Mouse (Mus musculus) neural tube, embryonic 12.5 days (tissue): ENCODE data around the gene Tbc1d5. TPM values are rescaled to one million over a fixed set of nuclear protein-coding genes. Genes with fewer than 3 reads are reported as not detected.
A peak's percentile ranks its signal among the peaks of the same experiment; 100 is the strongest.
"Not testable (repeated sequence)": the region's sequence is repeated elsewhere in the genome, so short reads cannot be mapped to it uniquely, and the experiment has no call there.

Experiments used
- ATAC-seq: fragments of 200-750 bp; cut with Nextera tagmentation; 2 replicates; pipeline ENCODE4 v1.8.0; 2017; ENCODE audit warnings: low read depth, mild to moderate bottlenecking, moderate TSS enrichment, moderate library complexity; ENCODE audit not compliant: low FRiP score
- H3K27ac ChIP-seq: fragments of 300-500 bp; sonication (generic); 2 replicates; pipeline ENCODE4 v1.5.1; 2016
- H3K27me3 ChIP-seq: fragments of 300-500 bp; sonication (generic); replicated peaks from 2 replicates; pipeline ENCODE4 v1.6.1; 2016; ENCODE audit warnings: mild to moderate bottlenecking
- H3K36me3 ChIP-seq: fragments of 300-500 bp; sonication (generic); 2 replicates; pipeline ENCODE4 v1.6.1; 2016; ENCODE audit warnings: mild to moderate bottlenecking
- H3K4me1 ChIP-seq: fragments of 300-500 bp; sonication (generic); 2 replicates; pipeline ENCODE4 v1.6.1; 2016
- H3K4me2 ChIP-seq: fragments of 300-500 bp; sonication (generic); replicated peaks from 2 replicates; pipeline ENCODE4 v1.6.1; 2016; ENCODE audit warnings: mild to moderate bottlenecking
- H3K4me3 ChIP-seq: fragments of 300-500 bp; sonication (generic); 2 replicates; pipeline ENCODE4 v1.5.1; 2016
- H3K9ac ChIP-seq: fragments of 300-500 bp; sonication (generic); 2 replicates; pipeline ENCODE4 v1.6.1; 2016; ENCODE audit warnings: mild to moderate bottlenecking
- H3K9me3 ChIP-seq: fragments of 300-500 bp; sonication (generic); 2 replicates; pipeline ENCODE4 v1.6.1; 2016; ENCODE audit warnings: mild to moderate bottlenecking
- WGBS: fragments of 180-500 bp; shearing (Covaris S2); methylation state at CpG from one replicate; pipeline ENCODE4 v1.1.7; 2016; 5-methylcytosine and 5-hydroxymethylcytosine counted together
- polyA plus RNA-seq: library from polyadenylated mRNA; unstranded; fragments of >200 nt; fragmentation: Nextera tagmentation; extraction: Ambion mirVana; gene quantifications from 2 replicates; pipeline ENCODE4 v1.2.1, GENCODE M21; 2016

Gene Tbc1d5
- polyA plus RNA-seq, 1 experiment from 2014 or later, result 10.6 TPM

GRCm38 (mm10) chr17:50735382-50735954 lies 443.7 kb downstream of the Tbc1d5 start:
- 0 out of 2 replicates have a peak, but pooled peaks cover 4% of the 10 kb centered on the region for H3K36me3 ChIP-seq
- no peak overlapping the region for H3K9ac ChIP-seq
- no peaks in the 10 kb centered on the region for H3K4me1 ChIP-seq
- H3K9me3 ChIP-seq, result no peaks in the 10 kb centered on the region
- no peak for ATAC-seq
- H3K4me2 ChIP-seq, result no peak overlapping the region
- WGBS, result 91% methylated on average over 4 of the region's 4 CpGs
- no peak overlapping the region for H3K27ac ChIP-seq
- H3K4me3 ChIP-seq, result no peak overlapping the region
- H3K27me3 ChIP-seq, result no peaks in the 10 kb centered on the region

DNA sequence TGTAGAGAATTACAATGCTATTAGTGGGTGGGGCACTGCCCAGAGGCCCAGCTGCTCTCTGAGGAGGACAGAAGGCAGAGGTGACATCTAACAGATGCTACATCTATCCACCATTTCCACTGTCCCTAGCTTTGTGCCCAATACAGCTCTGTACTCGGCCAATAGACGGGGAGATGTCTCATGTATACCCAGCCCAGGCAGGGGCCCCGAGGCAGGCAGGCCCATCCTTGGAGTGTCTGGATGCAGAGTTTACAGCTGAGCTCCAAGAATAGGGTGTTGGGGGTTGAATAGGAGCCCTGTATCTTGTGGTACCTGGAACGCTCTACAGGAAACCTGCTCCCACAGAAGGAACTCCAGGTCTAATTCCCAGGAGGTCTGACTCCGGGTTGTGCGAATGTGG lies 444.4 kb downstream of the Tbc1d5 start:
- H3K27ac ChIP-seq, result no peak overlapping the region
- no peak for ATAC-seq
- 0 out of 2 replicates have a peak, but pooled peaks cover 4% of the 10 kb centered on the region for H3K36me3 ChIP-seq
- H3K4me1 ChIP-seq, result no peaks in the 10 kb centered on the region
- H3K4me3 ChIP-seq, result no peak overlapping the region
- no peak overlapping the region for H3K4me2 ChIP-seq
- H3K9me3 ChIP-seq, result no peaks in the 10 kb centered on the region
- no peak overlapping the region for H3K9ac ChIP-seq
- no peaks in the 10 kb centered on the region for H3K27me3 ChIP-seq
- 83% methylated on average over 6 of the region's 6 CpGs for WGBS

- no peak for ATAC-seq
- Histone ChIP-seq H3K4me2 (no peak overlapping the region), H3K36me3 (0 out of 2 replicates have a peak, but pooled peaks cover 4% of the 10 kb centered on the region), H3K9ac (no peak overlapping the region), H3K27me3 (no peaks in the 10 kb centered on the region), H3K9me3 (no peaks in the 10 kb centered on the region), H3K4me1 (no peaks in the 10 kb centered on the region), H3K27ac (no peak overlapping the region), H3K4me3 (no peak overlapping the region)
- 92% methylated on average over 7 of the region's 7 CpGs for WGBS
Measured at GRCm38 (mm10) chr17:50733390-50733789, 445.8 kb downstream of the Tbc1d5 start.

- no peaks in the 10 kb centered on the region for H3K27me3 ChIP-seq
- no peak overlapping the region for H3K4me3 ChIP-seq
- H3K27ac ChIP-seq, result no peak overlapping the region
- H3K4me2 ChIP-seq, result no peak overlapping the region
- 92% methylated on average over 5 of the region's 5 CpGs for WGBS
- no peak overlapping the region for H3K9ac ChIP-seq
- H3K4me1 ChIP-seq, result no peaks in the 10 kb centered on the region
- H3K9me3 ChIP-seq, result no peaks in the 10 kb centered on the region
- no peak for ATAC-seq
- 0 out of 2 replicates have a peak, but pooled peaks cover 4% of the 10 kb centered on the region for H3K36me3 ChIP-seq
Measured at GRCm38 (mm10) chr17:50731876-50732275, 447.3 kb downstream of the Tbc1d5 start.

- no peak for ATAC-seq
- Histone ChIP-seq H3K9me3 (no peaks in the 10 kb centered on the region), H3K4me1 (no peaks in the 10 kb centered on the region), H3K4me3 (no peak overlapping the region), H3K27ac (no peak overlapping the region), H3K36me3 (0 out of 2 replicates have a peak, but pooled peaks cover 4% of the 10 kb centered on the region), H3K4me2 (no peak overlapping the region), H3K27me3 (no peaks in the 10 kb centered on the region), H3K9ac (no peak overlapping the region)
- WGBS, result 87% methylated on average over 2 of the region's 2 CpGs
Measured at GRCm38 (mm10) chr17:50730896-50731295, 448.3 kb downstream of the Tbc1d5 start.

DNA sequence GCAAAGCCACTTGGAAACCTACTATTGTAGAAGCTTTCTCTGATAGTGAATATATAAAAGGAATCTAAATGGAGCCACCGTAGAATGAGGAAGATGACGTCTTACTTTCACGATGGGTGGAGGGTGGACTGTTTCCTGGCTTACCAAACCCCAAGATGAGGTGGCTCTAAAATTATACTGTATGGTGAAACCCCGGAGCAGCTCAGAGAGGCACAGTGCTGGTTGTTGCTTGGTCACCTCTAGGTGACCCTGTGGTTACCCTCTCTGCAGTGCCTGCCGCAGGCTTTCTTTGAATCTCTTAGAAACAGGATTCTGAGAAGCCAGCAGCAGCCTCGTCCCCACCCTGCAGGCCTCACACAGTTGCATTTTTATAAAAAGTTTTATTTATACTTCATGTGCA lies 449.6 kb downstream of the Tbc1d5 start:
- no peak overlapping the region for H3K4me3 ChIP-seq
- H3K9ac ChIP-seq, result no peak overlapping the region
- 0 out of 2 replicates have a peak, but pooled peaks cover under 1% of the 10 kb centered on the region for H3K36me3 ChIP-seq
- H3K9me3 ChIP-seq, result no peaks in the 10 kb centered on the region
- no peak for ATAC-seq
- H3K27ac ChIP-seq, result no peak overlapping the region
- H3K27me3 ChIP-seq, result no peaks in the 10 kb centered on the region
- WGBS, result 92% methylated on average over 6 of the region's 6 CpGs
- H3K4me2 ChIP-seq, result no peak overlapping the region
- H3K4me1 ChIP-seq, result no peaks in the 10 kb centered on the region

- Histone ChIP-seq H3K36me3 (no peaks in the 10 kb centered on the region), H3K27ac (no peak overlapping the region), H3K4me3 (no peak overlapping the region), H3K9me3 (no peaks in the 10 kb centered on the region), H3K27me3 (no peaks in the 10 kb centered on the region), H3K9ac (no peak overlapping the region), H3K4me1 (no peaks in the 10 kb centered on the region), H3K4me2 (no peak overlapping the region)
- no peak for ATAC-seq
- 94% methylated on average over 2 of the region's 2 CpGs for WGBS
Measured at GRCm38 (mm10) chr17:50729031-50729430, 450.1 kb downstream of the Tbc1d5 start.

DNA sequence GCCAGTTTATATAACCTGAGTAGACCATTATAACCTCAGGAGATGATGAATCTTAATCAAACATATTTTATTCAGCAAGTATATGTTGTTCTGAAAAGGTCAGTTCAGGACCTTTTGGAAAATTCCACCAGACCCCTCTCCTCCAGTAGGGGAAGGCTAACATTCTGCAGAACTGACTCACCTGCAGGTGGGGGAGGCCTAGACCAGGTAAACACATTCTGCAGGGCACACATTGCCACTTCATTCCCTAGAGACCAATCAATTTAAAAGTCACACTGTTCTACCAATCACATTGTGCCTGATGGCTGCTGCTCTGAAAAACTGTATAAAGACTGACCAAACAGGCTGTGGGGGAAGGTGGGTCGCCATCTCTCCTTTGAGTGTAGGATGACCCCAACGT lies 452.9 kb downstream of the Tbc1d5 start:
- 68% methylated on average over 2 of the region's 2 CpGs for WGBS
- no peaks in the 10 kb centered on the region for H3K36me3 ChIP-seq
- H3K9ac ChIP-seq, result no peak overlapping the region
- H3K4me2 ChIP-seq, result no peak overlapping the region
- no peaks in the 10 kb centered on the region for H3K9me3 ChIP-seq
- H3K4me3 ChIP-seq, result no peak overlapping the region
- H3K27me3 ChIP-seq, result no peaks in the 10 kb centered on the region
- no peak overlapping the region for H3K27ac ChIP-seq
- H3K4me1 ChIP-seq, result no peaks in the 10 kb centered on the region
- ATAC-seq, result no peak

DNA sequence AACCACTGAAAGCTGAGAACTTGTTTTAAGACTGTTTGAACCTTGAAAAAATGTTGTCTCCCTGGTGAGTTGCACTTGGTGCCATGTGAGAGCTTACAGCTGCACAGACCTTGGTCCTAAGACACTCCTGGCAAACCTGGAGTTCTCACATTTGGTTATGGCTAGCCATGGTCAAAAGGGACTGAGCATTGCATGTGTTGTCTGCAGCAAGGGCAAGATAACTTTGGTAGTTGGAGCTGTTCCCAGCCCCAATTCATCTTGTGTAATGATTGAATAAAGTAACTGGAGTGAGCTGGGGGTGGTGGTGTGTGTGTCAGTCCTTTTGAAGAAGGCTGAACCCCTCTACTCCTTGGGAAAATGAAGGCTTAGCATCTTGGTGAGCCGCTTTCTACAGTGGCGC lies 454.8 kb downstream of the Tbc1d5 start:
- H3K4me3 ChIP-seq, result no peak overlapping the region
- no peaks in the 10 kb centered on the region for H3K36me3 ChIP-seq
- no peak overlapping the region for H3K27ac ChIP-seq
- H3K27me3 ChIP-seq, result no peaks in the 10 kb centered on the region
- H3K4me2 ChIP-seq, result no peak overlapping the region
- no peaks in the 10 kb centered on the region for H3K4me1 ChIP-seq
- no peaks in the 10 kb centered on the region for H3K9me3 ChIP-seq
- 81% methylated on average over 2 of the region's 2 CpGs for WGBS
- no peak overlapping the region for H3K9ac ChIP-seq
- no peak for ATAC-seq

GRCm38 (mm10) chr17:50717586-50717985 lies 461.6 kb downstream of the Tbc1d5 start:
- no peak for ATAC-seq
- Histone ChIP-seq H3K4me3 (no peak overlapping the region), H3K36me3 (no peaks in the 10 kb centered on the region), H3K9me3 (no peaks in the 10 kb centered on the region), H3K4me2 (no peak overlapping the region), H3K27ac (no peak overlapping the region), H3K9ac (no peak overlapping the region), H3K4me1 (no peaks in the 10 kb centered on the region), H3K27me3 (no peaks in the 10 kb centered on the region)
- WGBS, result 85% methylated on average over 5 of the region's 5 CpGs

DNA sequence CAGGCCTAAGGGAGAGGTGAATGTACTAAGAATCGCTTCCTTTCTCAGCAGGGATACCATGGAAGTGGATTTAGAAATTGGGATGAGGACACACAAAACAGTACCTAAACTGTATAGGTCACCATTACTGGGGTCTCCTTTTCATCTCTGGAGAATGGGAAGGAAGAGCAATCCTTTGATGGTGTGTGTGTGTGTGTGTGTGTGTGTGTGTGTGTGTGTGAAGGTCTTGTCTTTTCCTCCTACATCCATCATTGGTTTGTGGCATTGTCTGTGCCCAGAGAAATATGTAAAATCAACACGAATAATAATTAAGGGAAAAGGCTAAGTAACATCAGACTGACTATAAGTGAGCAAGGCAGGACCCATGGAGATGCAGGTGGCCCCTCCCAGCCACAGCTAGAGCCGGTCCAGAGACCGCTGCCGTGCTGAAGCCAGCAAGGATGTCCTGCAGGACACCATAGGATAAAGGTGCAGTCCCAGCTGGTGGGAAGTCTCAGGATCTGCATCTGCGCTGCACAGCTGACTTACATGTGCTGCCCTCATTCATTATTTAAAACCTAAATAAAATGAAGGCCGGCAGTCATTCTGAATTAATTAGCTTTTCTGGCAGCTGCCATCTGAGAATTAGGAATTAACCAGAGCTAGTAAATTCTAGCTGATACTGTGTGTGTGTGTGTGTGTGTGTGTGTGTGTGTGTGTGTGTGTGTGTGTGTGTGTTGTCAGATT lies 468.5 kb downstream of the Tbc1d5 start:
- H3K9ac ChIP-seq, result no peak overlapping the region
- ATAC-seq, result peak; percentile 90
- H3K4me2 ChIP-seq, result no peak overlapping the region
- WGBS, result 62% methylated on average over 7 of the region's 7 CpGs
- no peak overlapping the region for H3K27ac ChIP-seq
- H3K9me3 ChIP-seq, result no peaks in the 10 kb centered on the region
- H3K4me1 ChIP-seq, result no peaks in the 10 kb centered on the region; the same call in 1 of the 2 replicates
- H3K4me3 ChIP-seq, result no peak overlapping the region
- no peaks in the 10 kb centered on the region for H3K27me3 ChIP-seq
- no peaks in the 10 kb centered on the region for H3K36me3 ChIP-seq

DNA sequence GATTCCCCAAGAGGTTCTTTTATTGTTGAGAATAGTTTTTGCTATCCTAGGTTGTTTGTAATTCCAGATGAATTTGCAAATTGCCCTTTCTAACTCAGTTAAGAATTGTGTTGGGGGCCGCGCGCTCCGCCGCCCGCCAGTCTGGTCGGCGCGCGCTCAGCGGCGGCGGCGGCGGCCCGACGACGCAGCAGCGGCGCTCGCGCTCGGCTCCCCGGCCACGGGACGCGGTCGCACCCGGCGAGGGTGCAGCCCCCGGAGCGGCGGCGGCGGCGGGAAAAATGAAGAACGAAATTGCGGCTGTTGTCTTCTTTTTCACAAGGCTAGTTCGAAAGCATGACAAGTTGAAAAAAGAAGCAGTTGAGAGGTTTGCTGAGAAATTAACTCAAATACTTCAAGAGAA lies 480.7 kb downstream of the Tbc1d5 start:
- H3K27me3 ChIP-seq, H3K27ac ChIP-seq, H3K9ac ChIP-seq, H3K9me3 ChIP-seq, H3K4me1 ChIP-seq, H3K4me3 ChIP-seq, ATAC-seq, H3K36me3 ChIP-seq: not testable (repeated sequence)
- WGBS, result 1% methylated on average over 39 of the region's 39 CpGs
- peak overlapping the region; percentile 44 for H3K4me2 ChIP-seq

DNA sequence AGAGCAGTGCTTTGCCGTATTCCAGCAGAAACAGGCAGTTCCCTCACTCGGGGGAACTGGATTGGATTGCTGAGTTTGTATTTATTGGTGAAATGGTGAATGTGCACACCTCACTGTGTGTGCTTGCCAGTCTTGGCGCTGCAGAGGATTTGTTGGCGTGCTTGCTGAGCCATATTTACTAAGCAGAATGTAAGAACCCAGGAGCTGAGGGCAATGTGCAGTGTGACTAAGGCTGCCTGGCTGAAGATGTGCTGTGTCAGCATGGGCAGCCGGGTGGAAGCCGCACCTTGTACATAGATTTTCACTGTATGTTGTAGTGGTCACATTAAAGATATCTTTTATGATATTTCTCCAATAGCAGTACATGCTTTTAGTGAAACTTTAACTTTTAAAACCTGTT lies 491.0 kb downstream of the Tbc1d5 start:
- Histone ChIP-seq H3K4me3 (no peak overlapping the region), H3K27ac (no peak overlapping the region), H3K27me3 (no peaks in the 10 kb centered on the region), H3K4me2 (no peak overlapping the region), H3K4me1 (no peaks in the 10 kb centered on the region; the same call in 1 of the 2 replicates), H3K9ac (no peak overlapping the region), H3K36me3 (peaks cover 10% of the 10 kb centered on the region; the same call in 1 of the 2 replicates), H3K9me3 (no peaks in the 10 kb centered on the region)
- ATAC-seq, result no peak
- WGBS, result 88% methylated on average over 6 of the region's 6 CpGs
